In genomic region chr14:75954766-75955165, GRCm38 (mm10) we compare ENCODE assay signal across 25 mouse cellular contexts. TPM values are rescaled to one million over a fixed set of nuclear protein-coding genes. Genes with fewer than 3 reads are reported as not detected.
DNase-seq lines count a peak whose midpoint lies in the region; ATAC-seq lines count a peak whose summit lies in the region.
"Had no signal": no experiment of that assay in that cellular context is flagged by ENCODE, and none has a peak within 500 bp of the region (broad histone marks: within the 10 kb centered on the region; RNA-seq: fewer than 3 reads in every experiment).

Kctd4 (plus strand) TSS chr14:75955009.

- no peak for ATAC-seq in midbrain, embryonic 14.5 days (ENCODE audit: low FRiP score, low TSS enrichment)
- no peak for ATAC-seq in midbrain, embryonic 11.5 days (ENCODE audit: low FRiP score)
- no peak for ATAC-seq in hindbrain, embryonic 16.5 days

- intact Hi-C loops in heart, postnatal 14 days (cut with DNase I), result no loop called here

- WGBS in midbrain, embryonic 14.5 days, result 91% methylated on average over 7 of the region's 7 CpGs
- 87% methylated on average over 7 of the region's 7 CpGs for WGBS in midbrain, embryonic 11.5 days
- 91% methylated on average over 7 of the region's 7 CpGs for WGBS in hindbrain, embryonic 16.5 days

- DNase-seq in heart, adult 11 months, result peak; percentile 79
- no peak for DNase-seq in heart, postnatal 14 days
- DNase-seq in midbrain, embryonic 14.5 days, result no peak
- DNase-seq in midbrain, embryonic 11.5 days (ENCODE audit: low spot score, missing footprints), result no peak
- DNase-seq in layer of hippocampus, postnatal 36 days, result no peak
- DNase-seq in kidney, adult 11 months, result no peak
- no peak for DNase-seq in kidney, postnatal 36 days
- DNase-seq: adrenal gland, adult 2 months; cerebellum, adult 2 months; kidney, adult 2 months; kidney, postnatal 14 days; lung, postnatal 4 days; right cerebral cortex, postnatal 14 days; spleen, adult 18-20 months had no signal

- H3K9ac ChIP-seq in midbrain, embryonic 14.5 days (replicated peaks; ENCODE audit: low read length), result no peak within 1 kb of the TSS
- no peak within 1 kb of the TSS for H3K9ac ChIP-seq in midbrain, embryonic 11.5 days (ENCODE audit: low read length)
- H3K9ac ChIP-seq in hindbrain, embryonic 16.5 days (ENCODE audit: low read depth, low read length), result no peak within 1 kb of the TSS
- H3K9ac ChIP-seq: forebrain, embryonic 12.5 days; limb, embryonic 13.5 days; liver, embryonic 14.5 days; lung, embryonic 15.5 days; neural tube, embryonic 12.5 days had no signal

- no peaks in the 10 kb centered on the region for H3K27me3 ChIP-seq in midbrain, embryonic 14.5 days (ENCODE audit: control insufficient read depth, insufficient read depth, low read length)
- H3K27me3 ChIP-seq in midbrain, embryonic 11.5 days (ENCODE audit: control insufficient read depth, insufficient read depth, low read length), result no peaks in the 10 kb centered on the region
- H3K27me3 ChIP-seq in hindbrain, embryonic 16.5 days (replicated peaks; ENCODE audit: control insufficient read depth, insufficient read depth, low read length), result no peaks in the 10 kb centered on the region
- H3K27me3 ChIP-seq: forebrain, embryonic 12.5 days; limb, embryonic 13.5 days; lung, embryonic 15.5 days; neural tube, embryonic 12.5 days had no signal

- no peaks in the 10 kb centered on the region for H3K36me3 ChIP-seq in midbrain, embryonic 14.5 days (ENCODE audit: control insufficient read depth, insufficient read depth, low read length)
- no peaks in the 10 kb centered on the region for H3K36me3 ChIP-seq in midbrain, embryonic 11.5 days (ENCODE audit: control insufficient read depth, insufficient read depth, low read length)
- no peaks in the 10 kb centered on the region for H3K36me3 ChIP-seq in hindbrain, embryonic 16.5 days (ENCODE audit: control insufficient read depth, insufficient read depth, low read length)
- H3K36me3 ChIP-seq: embryonic facial prominence, embryonic 10.5 days; forebrain, embryonic 12.5 days; heart, embryonic 10.5 days; limb, embryonic 13.5 days; lung, embryonic 15.5 days; midbrain, embryonic 10.5 days; neural tube, embryonic 12.5 days had no signal

- H3K4me3 ChIP-seq in midbrain, embryonic 14.5 days (replicated peaks; ENCODE audit: low read depth, low read length), result no peak within 1 kb of the TSS
- no peak within 1 kb of the TSS for H3K4me3 ChIP-seq in midbrain, embryonic 11.5 days (ENCODE audit: low read depth, low read length)
- no peak within 1 kb of the TSS for H3K4me3 ChIP-seq in hindbrain, embryonic 16.5 days (ENCODE audit: low read length)
- H3K4me3 ChIP-seq: embryonic facial prominence, embryonic 10.5 days; forebrain, embryonic 12.5 days; heart, embryonic 10.5 days; limb, embryonic 13.5 days; lung, embryonic 15.5 days; midbrain, embryonic 10.5 days; neural tube, embryonic 12.5 days had no signal

- no peak within 1 kb of the TSS for H3K4me2 ChIP-seq in midbrain, embryonic 14.5 days (ENCODE audit: low read length)
- H3K4me2 ChIP-seq in midbrain, embryonic 11.5 days, result no peak within 1 kb of the TSS
- no peak within 1 kb of the TSS for H3K4me2 ChIP-seq in hindbrain, embryonic 16.5 days (ENCODE audit: low read length)
- H3K4me2 ChIP-seq: forebrain, embryonic 12.5 days; limb, embryonic 13.5 days; lung, embryonic 15.5 days; neural tube, embryonic 12.5 days had no signal

- H3K4me1 ChIP-seq in midbrain, embryonic 14.5 days (ENCODE audit: control insufficient read depth, insufficient read depth, low read length), result no peaks in the 10 kb centered on the region
- no peaks in the 10 kb centered on the region for H3K4me1 ChIP-seq in midbrain, embryonic 11.5 days (ENCODE audit: control insufficient read depth, insufficient read depth, low read length)
- H3K4me1 ChIP-seq in hindbrain, embryonic 16.5 days (ENCODE audit: control insufficient read depth, insufficient read depth, low read depth, low read length), result no peaks in the 10 kb centered on the region
- H3K4me1 ChIP-seq: heart, embryonic 10.5 days; lung, embryonic 15.5 days; neural tube, embryonic 12.5 days had no signal

- H3K27ac ChIP-seq in midbrain, embryonic 14.5 days (replicated peaks; ENCODE audit: low read depth, low read length), result no peak within 1 kb of the TSS
- H3K27ac ChIP-seq in midbrain, embryonic 11.5 days (ENCODE audit: low read depth, low read length), result no peak within 1 kb of the TSS
- H3K27ac ChIP-seq in hindbrain, embryonic 16.5 days (ENCODE audit: low read depth, low read length), result no peak within 1 kb of the TSS
- H3K27ac ChIP-seq: embryonic facial prominence, embryonic 10.5 days; forebrain, embryonic 12.5 days; heart, embryonic 10.5 days; limb, embryonic 13.5 days; liver, embryonic 14.5 days; lung, embryonic 15.5 days; midbrain, embryonic 10.5 days; neural tube, embryonic 12.5 days had no signal

- H3K9me3 ChIP-seq in midbrain, embryonic 14.5 days (ENCODE audit: control insufficient read depth, low read length), result no peaks in the 10 kb centered on the region
- H3K9me3 ChIP-seq in midbrain, embryonic 11.5 days (ENCODE audit: control insufficient read depth, low read length), result no peaks in the 10 kb centered on the region
- H3K9me3 ChIP-seq in hindbrain, embryonic 16.5 days (ENCODE audit: control insufficient read depth, low read length), result no peaks in the 10 kb centered on the region
- H3K9me3 ChIP-seq: embryonic facial prominence, embryonic 10.5 days; forebrain, embryonic 12.5 days; heart, embryonic 10.5 days; limb, embryonic 13.5 days; lung, embryonic 15.5 days; midbrain, embryonic 10.5 days; neural tube, embryonic 12.5 days had no signal

RNA-seq across cellular contexts. Expression of gene Kctd4, which starts in this region (rescaled TPM):
- not detected for total RNA-seq in heart, postnatal 14 days (2021)
- polyA plus RNA-seq in midbrain, embryonic 14.5 days (2014; fragmentation: Nextera tagmentation; extraction: Ambion mirVana), result 10.0 and 10.9 TPM in 2 replicates
- 0.83 and 0.99 TPM in 2 replicates for polyA plus RNA-seq in midbrain, embryonic 11.5 days (2014; fragmentation: Nextera tagmentation; extraction: Ambion mirVana)
- total RNA-seq in layer of hippocampus, postnatal 36 days (2021), result 10 to 100 TPM; 61.2 to 64.4 TPM
- polyA plus RNA-seq in hindbrain, embryonic 16.5 days (2015; fragmentation: Nextera tagmentation; extraction: Ambion mirVana), result 6.2 and 6.7 TPM in 2 replicates
- total RNA-seq: adrenal gland, adult 2 months; common myeloid progenitor, adult 5-6 weeks; monocyte, adult 5-6 weeks had no signal
- polyA plus RNA-seq: adrenal gland, adult 2 months; kidney, adult 2 months had no signal

Comparison
In these comparisons a context has a peak if more than half of its experiments do, and no peak if none do; other contexts are left out.
1. RNA of gene Kctd4 (total RNA-seq): 61.2 to 64.4 TPM in layer of hippocampus, postnatal 36 days; not detected in heart, postnatal 14 days; every median in the first group is over 10 times any median in the second.